Mouse (Mus musculus) testis, adult 2 months (tissue): ENCODE results near the gene Sirt3.

ENCODE experiments used
- CTCF ChIP-seq: fragments of 200-500 bp; IDR thresholded peaks from 2 replicates; pipeline ENCODE4 v1.5.1; 2012; ENCODE audit warnings: low read depth, mild to moderate bottlenecking, inconsistent platforms, low read length, moderate library complexity; ENCODE audit not compliant: control insufficient read depth, insufficient read depth, insufficient replicate concordance
- POLR2A ChIP-seq: fragments of 200-500 bp; IDR thresholded peaks from 2 replicates; pipeline ENCODE4 v1.6.1; 2012; ENCODE audit warnings: low read depth, mild to moderate bottlenecking, inconsistent platforms, low read length, moderate library complexity; ENCODE audit not compliant: control insufficient read depth

- TF ChIP-seq CTCF (no peak), POLR2A (no peak)
Measured at GRCm38 (mm10) chr7:140902036-140902875, 20.1 kb upstream of the Sirt3 start.
